Mouse (Mus musculus) bone marrow macrophage, adult 2 months (primary cell): ENCODE data around the gene Mphosph9.

Experiments used
- CTCF ChIP-seq: IDR thresholded peaks from 2 replicates; pipeline ENCODE4 v1.5.1; 2012; ENCODE audit warnings: low read depth, mild to moderate bottlenecking, low read length, moderate library complexity
- POLR2A ChIP-seq: IDR thresholded peaks from 2 replicates; pipeline ENCODE4 v1.6.1; 2012; ENCODE audit warnings: mild to moderate bottlenecking, low read depth, low read length, borderline replicate concordance

- TF ChIP-seq POLR2A (no peak), CTCF (no peak)
Measured at GRCm38 (mm10) chr5:124338791-124339190, 11.0 kb upstream of the Mphosph9 start.
